Mouse (Mus musculus): ENCODE measurements around the gene Mog. TPM values are rescaled to one million over a fixed set of nuclear protein-coding genes. Genes with fewer than 3 reads are reported as not detected.

Mog gene
- total RNA-seq, 2 experiments from 2014 or later = 3.7 to 11.2 TPM

- intact Hi-C loops (cut with DNase I) = no loop called here
- no peak for DNase-seq (ENCODE audit: extremely low spot score in 1 of 2, low spot score in 2 of 2)
These were observed 51.9 kb downstream of the Mog start for GRCm38 (mm10) chr17:36971172-36971850.

- DNase-seq (ENCODE audit: extremely low spot score in 1 of 2, low spot score in 2 of 2) = no peak
- intact Hi-C loops (cut with DNase I) = no loop called here
These were observed 52.8 kb downstream of the Mog start for GRCm38 (mm10) chr17:36970316-36970890.

GRCm38 (mm10) chr17:36966875-36967274 is 56.3 kb downstream of the Mog start:
- DNase-seq (ENCODE audit: extremely low spot score in 1 of 2, low spot score in 2 of 2) = no peak

GRCm38 (mm10) chr17:36961125-36961524 is 62.1 kb downstream of the Mog start:
- DNase-seq (ENCODE audit: extremely low spot score in 1 of 2, low spot score in 2 of 2) = no peak
- intact Hi-C loops (cut with DNase I) = no loop called here

More at GRCm38 (mm10) chr17:36966875-36967274, 56.3 kb downstream of the Mog start:
- intact Hi-C loops (cut with DNase I) = no loop called here

Other genes with a start within 250 kb of the Mog start
- not detected for gene H2-M10.6, start 211.2 kb downstream of the Mog start, total RNA-seq (2021)
- 10 to 100 TPM; 30.1 to 30.3 TPM for gene Trim26, start 186.3 kb downstream of the Mog start, total RNA-seq (2021)
- not detected for gene Trim15, start 156.2 kb downstream of the Mog start, total RNA-seq (2021)
- gene Trim10, start 153.8 kb downstream of the Mog start, total RNA-seq (2021) = under 1 TPM in 1 of 2 experiments, not detected in 1; 0.19 TPM
- not detected for gene Trim40, start 133.3 kb downstream of the Mog start, total RNA-seq (2021)
- not detected for gene Trim31, start 125.3 kb downstream of the Mog start, total RNA-seq (2021)
- gene Rnf39, start 80.5 kb downstream of the Mog start, total RNA-seq (2021) = 1 to 10 TPM; 1.3 to 2.6 TPM
- gene Ppp1r11, start 71.7 kb downstream of the Mog start, total RNA-seq (2021) = 10 to 100 TPM; 89.7 to 90.6 TPM
- gene Znrd1, start 64.8 kb downstream of the Mog start, total RNA-seq (2021) = 10 to 100 TPM; 25.3 to 27.8 TPM
- 1 to 10 TPM; 2.8 to 3.5 TPM for gene Znrd1as, start 64.8 kb downstream of the Mog start, total RNA-seq (2021)
- gene 2410137M14Rik, start 42.2 kb downstream of the Mog start, total RNA-seq (2021) = under 1 TPM in 1 of 2 experiments, not detected in 1; 0.87 TPM
- 1 to 10 TPM; 3.6 to 3.9 TPM for gene H2-M5, start 33.9 kb downstream of the Mog start, total RNA-seq (2021)
- gene Zfp57, start 22.2 kb downstream of the Mog start, total RNA-seq (2021) = 10 to 100 TPM; 68.8 to 72.1 TPM
- gene Gabbr1, start 22.6 kb upstream of the Mog start, total RNA-seq (2021) = 100 to 1,000 TPM; 579 to 604 TPM
- not detected for gene Olfr90, start 65.1 kb upstream of the Mog start, total RNA-seq (2021)
- not detected for gene Olfr91, start 74.9 kb upstream of the Mog start, total RNA-seq (2021)
- not detected for gene Olfr92, start 96.7 kb upstream of the Mog start, total RNA-seq (2021)
- not detected for gene Olfr93, start 138.1 kb upstream of the Mog start, total RNA-seq (2021)
- not detected for gene Ubd, start 170.5 kb upstream of the Mog start, total RNA-seq (2021)
- gene Olfr94, start 177.6 kb upstream of the Mog start, total RNA-seq (2021) = not detected
- gene Olfr95, start 189.7 kb upstream of the Mog start, total RNA-seq (2021) = not detected
- not detected for gene Olfr96, start 196.7 kb upstream of the Mog start, total RNA-seq (2021)
- not detected for gene Olfr97, start 213.9 kb upstream of the Mog start, total RNA-seq (2021)
- not detected for gene Olfr98, start 240.4 kb upstream of the Mog start, total RNA-seq (2021)
- 1 to 10 TPM; 2.7 to 3.1 TPM for gene H2-M3, start 246.8 kb upstream of the Mog start, total RNA-seq (2021)